Mouse (Mus musculus) neural tube, embryonic 15.5 days (tissue): Measurements from ENCODE around the gene Ptprm. TPM values are rescaled to one million over a fixed set of nuclear protein-coding genes. Genes with fewer than 3 reads are reported as not detected.

Experiments
- ATAC-seq: fragments of 200-750 bp; cut with Nextera tagmentation; 2 replicates; pipeline ENCODE4 v1.8.0; 2017; ENCODE audit warnings: mild to moderate bottlenecking, moderate TSS enrichment, moderate library complexity; ENCODE audit not compliant: low FRiP score
- H3K27ac ChIP-seq: fragments of 300-500 bp; sonication (generic); replicated peaks from 2 replicates; pipeline ENCODE4 v1.5.1; 2015; ENCODE audit warnings: mild to moderate bottlenecking, inconsistent platforms
- H3K27me3 ChIP-seq: fragments of 300-500 bp; sonication (generic); replicated peaks from 2 replicates; pipeline ENCODE4 v1.6.1; 2015; ENCODE audit warnings: inconsistent platforms
- H3K36me3 ChIP-seq: fragments of 300-500 bp; sonication (generic); 2 replicates; pipeline ENCODE4 v1.6.1; 2015; ENCODE audit warnings: inconsistent platforms
- H3K4me1 ChIP-seq: fragments of 300-500 bp; sonication (generic); 2 replicates; pipeline ENCODE4 v1.6.1; 2015; ENCODE audit warnings: inconsistent platforms
- H3K4me2 ChIP-seq: fragments of 300-500 bp; sonication (generic); 2 replicates; pipeline ENCODE4 v1.6.1; 2015; ENCODE audit warnings: inconsistent platforms, mild to moderate bottlenecking, moderate library complexity
- H3K4me3 ChIP-seq: fragments of 300-500 bp; sonication (generic); replicated peaks from 2 replicates; pipeline ENCODE4 v1.5.1; 2015; ENCODE audit warnings: mild to moderate bottlenecking, inconsistent platforms
- H3K9ac ChIP-seq: fragments of 300-500 bp; sonication (generic); replicated peaks from 2 replicates; pipeline ENCODE4 v1.6.1; 2015; ENCODE audit warnings: mild to moderate bottlenecking, inconsistent platforms
- H3K9me3 ChIP-seq: fragments of 300-500 bp; sonication (generic); replicated peaks from 2 replicates; pipeline ENCODE4 v1.6.1; 2016; ENCODE audit warnings: inconsistent platforms
- WGBS: fragments of 180-500 bp; shearing (Covaris S2); methylation state at CpG from one replicate; pipeline ENCODE4 v1.1.7; 2015; ENCODE audit warnings: mixed read lengths; 5-methylcytosine and 5-hydroxymethylcytosine counted together
- polyA plus RNA-seq: library from polyadenylated mRNA; unstranded; fragments of >200 nt; fragmentation: Nextera tagmentation; extraction: Ambion mirVana; gene quantifications from 2 replicates; pipeline ENCODE4 v1.2.1, GENCODE M21; 2015

Ptprm gene
- polyA plus RNA-seq, 1 experiment from 2014 or later, result 25.3 TPM

DNA sequence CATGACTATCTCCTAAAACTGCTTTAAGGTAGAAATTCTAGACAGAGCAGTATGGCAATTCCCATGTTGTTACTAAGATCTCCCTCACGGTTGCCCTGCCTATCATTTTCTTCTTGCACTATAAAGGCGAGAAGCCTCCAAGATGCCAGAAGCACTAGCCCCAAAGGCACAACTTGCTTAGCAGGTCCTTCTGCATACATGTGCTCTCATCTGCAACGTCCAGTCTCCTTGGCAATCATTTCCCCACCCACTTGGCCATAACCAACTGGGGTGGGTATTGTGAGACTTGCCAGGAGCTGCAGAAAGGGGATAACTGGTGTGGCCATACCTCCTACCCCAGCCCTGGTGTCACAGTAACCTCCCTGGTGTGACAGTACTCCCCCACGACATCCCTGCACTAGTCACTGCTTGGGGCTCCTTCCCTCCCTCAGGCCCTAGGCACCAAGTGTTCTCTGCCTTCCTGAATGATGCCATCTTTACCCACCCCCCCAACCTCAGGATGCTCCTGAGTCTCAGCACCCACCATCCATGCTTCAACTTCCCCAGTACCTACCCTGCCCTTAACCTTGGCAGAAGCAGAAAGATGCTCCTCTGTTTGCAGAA is 108.9 kb downstream of the Ptprm start:
- Histone ChIP-seq H3K36me3 (no peaks in the 10 kb centered on the region), H3K4me2 (no peak overlapping the region), H3K27ac (no peak overlapping the region), H3K27me3 (no peaks in the 10 kb centered on the region), H3K9ac (no peak overlapping the region), H3K4me1 (peaks cover 18% of the 10 kb centered on the region), H3K4me3 (no peak overlapping the region), H3K9me3 (no peaks in the 10 kb centered on the region)
- 79% methylated on average over 4 of the region's 4 CpGs for WGBS
- ATAC-seq, result no peak

DNA sequence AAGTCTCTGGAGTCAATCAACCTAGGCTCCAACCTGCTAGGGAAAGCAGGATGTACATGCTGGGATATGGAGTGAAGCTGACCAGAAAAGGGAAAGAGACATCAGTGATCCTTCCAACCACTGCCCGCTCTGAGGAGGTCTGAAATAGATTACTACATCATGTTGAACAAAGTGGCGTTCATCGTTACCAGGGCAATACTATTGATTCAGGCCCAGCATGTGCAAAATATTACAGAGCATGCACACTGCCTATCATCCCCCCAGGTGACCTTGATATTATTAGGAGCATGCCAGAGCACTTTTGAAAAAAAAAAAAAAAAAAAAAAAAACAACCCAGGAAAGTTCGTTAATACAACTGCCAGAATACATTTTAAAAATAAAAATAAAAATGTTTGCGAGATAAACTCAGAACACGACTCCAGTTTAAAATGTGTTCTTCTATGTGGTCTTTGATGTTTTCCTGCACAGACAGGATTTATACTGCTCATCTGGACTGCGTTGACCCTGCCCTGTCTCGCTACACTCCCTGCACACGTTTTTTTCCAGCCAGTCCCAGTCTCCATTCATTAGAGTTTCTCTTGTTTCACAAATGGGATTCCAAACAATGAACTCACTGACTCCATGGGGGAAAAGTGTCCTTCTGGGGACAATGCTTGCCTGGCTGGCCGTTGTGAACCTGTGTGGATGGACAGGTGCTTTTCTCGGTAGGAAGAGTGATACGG is 111.3 kb downstream of the Ptprm start:
- H3K9me3 ChIP-seq, result no peaks in the 10 kb centered on the region
- ATAC-seq, result no peak
- H3K27ac ChIP-seq, result no peak overlapping the region
- peaks cover 24% of the 10 kb centered on the region for H3K4me1 ChIP-seq
- H3K4me2 ChIP-seq, result no peak overlapping the region
- no peaks in the 10 kb centered on the region for H3K36me3 ChIP-seq
- 55% methylated on average over 12 of the region's 12 CpGs for WGBS
- H3K4me3 ChIP-seq, result no peak overlapping the region
- no peak overlapping the region for H3K9ac ChIP-seq
- H3K27me3 ChIP-seq, result no peaks in the 10 kb centered on the region

- H3K27me3 ChIP-seq, result no peaks in the 10 kb centered on the region
- no peak overlapping the region for H3K27ac ChIP-seq
- no peak overlapping the region for H3K4me2 ChIP-seq
- ATAC-seq, result no peak
- H3K4me1 ChIP-seq, result peaks cover 29% of the 10 kb centered on the region
- no peaks in the 10 kb centered on the region for H3K9me3 ChIP-seq
- H3K9ac ChIP-seq, result no peak overlapping the region
- WGBS, result 55% methylated on average over 10 of the region's 10 CpGs
- no peak overlapping the region for H3K4me3 ChIP-seq
- no peaks in the 10 kb centered on the region for H3K36me3 ChIP-seq
Observed at GRCm38 (mm10) chr17:67241951-67242773, 112.1 kb downstream of the Ptprm start.

DNA sequence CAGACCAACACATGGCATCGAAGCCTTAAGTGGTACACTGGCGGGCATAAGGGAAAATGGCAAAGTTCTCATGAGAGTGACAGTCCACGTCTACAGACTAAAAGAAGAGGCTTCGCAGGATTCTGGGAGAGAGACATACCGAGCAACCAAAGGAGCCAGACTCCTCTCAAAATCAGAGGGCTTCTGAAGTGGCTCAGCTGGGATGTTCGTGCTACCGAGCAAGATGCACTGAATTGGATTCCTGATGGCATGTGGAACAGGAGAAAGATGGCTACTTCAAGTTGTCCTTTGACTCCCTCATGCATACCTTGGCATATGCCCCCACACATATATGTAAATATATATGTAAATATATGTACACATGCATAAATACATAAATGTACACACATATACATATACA is 115.4 kb downstream of the Ptprm start:
- H3K4me2 ChIP-seq, result no peak overlapping the region
- H3K27me3 ChIP-seq, result no peaks in the 10 kb centered on the region
- H3K9me3 ChIP-seq, result no peaks in the 10 kb centered on the region
- H3K36me3 ChIP-seq, result no peaks in the 10 kb centered on the region
- H3K4me3 ChIP-seq, result no peak overlapping the region
- H3K27ac ChIP-seq, result no peak overlapping the region
- H3K9ac ChIP-seq, result no peak overlapping the region
- H3K4me1 ChIP-seq, result peaks cover 21% of the 10 kb centered on the region
- ATAC-seq, result no peak
- 94% methylated on average over 7 of the region's 7 CpGs for WGBS

GRCm38 (mm10) chr17:67237407-67237806 is 116.8 kb downstream of the Ptprm start:
- Histone ChIP-seq H3K36me3 (no peaks in the 10 kb centered on the region), H3K4me2 (no peak overlapping the region), H3K9ac (no peak overlapping the region), H3K9me3 (no peaks in the 10 kb centered on the region), H3K4me1 (peaks cover 17% of the 10 kb centered on the region), H3K27me3 (no peaks in the 10 kb centered on the region), H3K4me3 (no peak overlapping the region), H3K27ac (peak overlapping the region; percentile 33; the same call in 1 of the 2 replicates)
- ATAC-seq, result 0 out of 2 replicates have a peak, but pooled peaks have one; percentile 47
- WGBS, result 50% methylated on average over 10 of the region's 10 CpGs

DNA sequence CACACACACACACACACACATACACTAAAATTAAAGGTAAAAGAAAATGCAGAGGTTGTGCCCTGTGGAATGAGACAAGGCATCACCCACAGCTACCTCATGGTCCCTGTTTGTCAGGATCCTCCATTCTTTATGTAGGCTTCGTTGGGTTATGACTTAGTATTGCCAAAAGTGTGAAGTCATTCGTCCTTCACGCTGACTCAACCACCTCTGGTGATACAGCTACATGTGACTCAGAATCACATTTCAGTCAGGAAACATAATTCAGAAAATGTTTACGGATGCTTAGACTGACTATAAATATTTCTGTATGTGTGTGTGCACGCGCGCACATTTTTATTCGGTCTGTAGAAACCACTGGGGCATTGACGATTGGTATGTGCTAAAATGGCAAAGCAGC is 121.2 kb downstream of the Ptprm start:
- no peak overlapping the region for H3K27ac ChIP-seq
- no peaks in the 10 kb centered on the region for H3K27me3 ChIP-seq
- no peak for ATAC-seq
- H3K9me3 ChIP-seq, result no peaks in the 10 kb centered on the region
- H3K4me2 ChIP-seq, result no peak overlapping the region
- 73% methylated on average over 9 of the region's 9 CpGs for WGBS
- H3K36me3 ChIP-seq, result no peaks in the 10 kb centered on the region
- peaks cover 7% of the 10 kb centered on the region for H3K4me1 ChIP-seq
- H3K4me3 ChIP-seq, result no peak overlapping the region
- no peak overlapping the region for H3K9ac ChIP-seq

- ATAC-seq, result no peak
- H3K9me3 ChIP-seq, result no peaks in the 10 kb centered on the region
- 74% methylated on average over 5 of the region's 5 CpGs for WGBS
- no peaks in the 10 kb centered on the region for H3K27me3 ChIP-seq
- no peak overlapping the region for H3K27ac ChIP-seq
- no peaks in the 10 kb centered on the region for H3K36me3 ChIP-seq
- peaks cover 5% of the 10 kb centered on the region; the same call in 1 of the 2 replicates for H3K4me1 ChIP-seq
- H3K4me2 ChIP-seq, result no peak overlapping the region
- H3K9ac ChIP-seq, result no peak overlapping the region
- H3K4me3 ChIP-seq, result no peak overlapping the region
Observed at GRCm38 (mm10) chr17:67226991-67227390, 127.3 kb downstream of the Ptprm start.

- peaks cover 10% of the 10 kb centered on the region; the same call in 1 of the 2 replicates for H3K4me1 ChIP-seq
- H3K36me3 ChIP-seq, result no peaks in the 10 kb centered on the region
- no peak overlapping the region for H3K27ac ChIP-seq
- no peaks in the 10 kb centered on the region for H3K27me3 ChIP-seq
- H3K9me3 ChIP-seq, result no peaks in the 10 kb centered on the region
- WGBS, result 96% methylated on average over 1 of the region's 1 CpGs
- H3K4me3 ChIP-seq, result no peak overlapping the region
- no peak for ATAC-seq
- no peak overlapping the region for H3K9ac ChIP-seq
- H3K4me2 ChIP-seq, result no peak overlapping the region
Observed at GRCm38 (mm10) chr17:67215326-67215725, 138.9 kb downstream of the Ptprm start.

GRCm38 (mm10) chr17:67213711-67214110 is 140.5 kb downstream of the Ptprm start:
- H3K9ac ChIP-seq, result no peak overlapping the region
- no peaks in the 10 kb centered on the region for H3K27me3 ChIP-seq
- H3K9me3 ChIP-seq, result no peaks in the 10 kb centered on the region
- no peak overlapping the region for H3K4me2 ChIP-seq
- no peak overlapping the region for H3K27ac ChIP-seq
- ATAC-seq, result no peak
- H3K36me3 ChIP-seq, result no peaks in the 10 kb centered on the region
- H3K4me1 ChIP-seq, result peaks cover 14% of the 10 kb centered on the region; the same call in 1 of the 2 replicates
- WGBS, result 26% methylated on average over 3 of the region's 3 CpGs
- H3K4me3 ChIP-seq, result no peak overlapping the region

- Histone ChIP-seq H3K9ac (no peak overlapping the region), H3K27ac (no peak overlapping the region), H3K4me1 (peaks cover 17% of the 10 kb centered on the region; the same call in 1 of the 2 replicates), H3K36me3 (no peaks in the 10 kb centered on the region), H3K9me3 (no peaks in the 10 kb centered on the region), H3K4me3 (no peak overlapping the region), H3K4me2 (no peak overlapping the region), H3K27me3 (no peaks in the 10 kb centered on the region)
- no peak for ATAC-seq
- 78% methylated on average over 8 of the region's 8 CpGs for WGBS
Observed at GRCm38 (mm10) chr17:67209676-67210344, 144.4 kb downstream of the Ptprm start.

- Histone ChIP-seq H3K4me2 (no peak overlapping the region), H3K9me3 (no peaks in the 10 kb centered on the region), H3K27ac (no peak overlapping the region), H3K36me3 (no peaks in the 10 kb centered on the region), H3K4me3 (no peak overlapping the region), H3K9ac (no peak overlapping the region), H3K27me3 (no peaks in the 10 kb centered on the region), H3K4me1 (peaks cover 11% of the 10 kb centered on the region; the same call in 1 of the 2 replicates)
- no peak for ATAC-seq
- WGBS, result 86% methylated on average over 5 of the region's 5 CpGs
Observed at GRCm38 (mm10) chr17:67208600-67208999, 145.7 kb downstream of the Ptprm start.
